Comparison of ENCODE assay signal across 14 mouse cellular contexts in the genomic region with DNA sequence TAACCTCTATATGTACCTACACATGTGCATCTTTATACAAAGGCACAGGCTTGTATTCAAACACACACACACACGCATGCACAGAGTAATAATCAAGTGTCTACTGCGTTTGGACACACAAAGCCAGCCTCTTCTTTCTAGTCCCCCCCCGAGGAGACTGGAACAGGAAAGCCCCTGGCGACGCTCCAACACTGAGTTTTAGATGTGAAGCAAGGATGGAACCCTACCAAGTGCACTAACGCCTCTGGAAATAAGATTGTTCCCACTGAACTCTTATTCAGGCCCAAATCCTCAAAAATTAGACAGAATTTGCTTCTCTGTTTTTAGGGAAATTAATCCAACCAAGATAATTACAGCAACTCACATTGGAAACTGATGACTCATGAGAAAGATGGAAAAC.
DNase-seq lines count a peak whose midpoint lies in the region; ATAC-seq and TF ChIP-seq lines count a peak whose summit lies in the region.
"Had no signal": no experiment of that assay in that cellular context is flagged by ENCODE, and none has a peak within 500 bp of the region (broad histone marks: within the 10 kb centered on the region; RNA-seq: fewer than 3 reads in every experiment).

No protein-coding gene starts in this region.

- H3K27ac ChIP-seq in hindbrain, postnatal 0 days: no peak overlapping the region
- no peak overlapping the region for H3K27ac ChIP-seq in hindbrain, embryonic 16.5 days (ENCODE audit: low read depth, low read length)
- H3K27ac ChIP-seq in layer of hippocampus, adult 2 months: no peak overlapping the region
- H3K27ac ChIP-seq: kidney, postnatal 0 days; midbrain, embryonic 10.5 days had no signal

- no peak overlapping the region for H3K4me2 ChIP-seq in hindbrain, postnatal 0 days (ENCODE audit: low read depth, low read length)
- no peak overlapping the region for H3K4me2 ChIP-seq in hindbrain, embryonic 16.5 days (ENCODE audit: low read length)
- H3K4me2 ChIP-seq: hindbrain, embryonic 12.5 days had no signal

- H3K9ac ChIP-seq in hindbrain, postnatal 0 days (replicated peaks; ENCODE audit: low read length): no peak overlapping the region
- H3K9ac ChIP-seq in hindbrain, embryonic 16.5 days (ENCODE audit: low read depth, low read length): no peak overlapping the region
- H3K9ac ChIP-seq: hindbrain, embryonic 12.5 days had no signal

- H3K27me3 ChIP-seq in hindbrain, postnatal 0 days (ENCODE audit: insufficient read depth, low read length): no peaks in the 10 kb centered on the region
- no peaks in the 10 kb centered on the region for H3K27me3 ChIP-seq in hindbrain, embryonic 16.5 days (replicated peaks; ENCODE audit: control insufficient read depth, insufficient read depth, low read length)
- H3K27me3 ChIP-seq: hindbrain, embryonic 12.5 days had no signal

- H3K4me3 ChIP-seq in hindbrain, postnatal 0 days (ENCODE audit: low read length): no peak overlapping the region
- H3K4me3 ChIP-seq in hindbrain, embryonic 16.5 days (ENCODE audit: low read length): no peak overlapping the region
- H3K4me3 ChIP-seq in layer of hippocampus, adult 2 months: no peak overlapping the region
- H3K4me3 ChIP-seq: hindbrain, embryonic 12.5 days; midbrain, embryonic 10.5 days had no signal

- no peak for ATAC-seq in hindbrain, postnatal 0 days
- ATAC-seq in hindbrain, embryonic 16.5 days: no peak
- ATAC-seq: forebrain, embryonic 16.5 days had no signal

- TF ChIP-seq CTCF in hindbrain, postnatal 0 days (IDR thresholded peaks at IDR 0.05; ENCODE audit: low read depth): no peak
- no peak for TF ChIP-seq CTCF in layer of hippocampus, adult 2 months (conservative IDR thresholded peaks at IDR 0.05)

- no peaks in the 10 kb centered on the region; the same call in 1 of the 2 replicates for H3K36me3 ChIP-seq in hindbrain, postnatal 0 days (ENCODE audit: insufficient read depth, low read length)
- no peaks in the 10 kb centered on the region for H3K36me3 ChIP-seq in hindbrain, embryonic 16.5 days (ENCODE audit: control insufficient read depth, insufficient read depth, low read length)

- 44% methylated on average over 6 of the region's 6 CpGs for WGBS in hindbrain, postnatal 0 days
- 62% methylated on average over 6 of the region's 6 CpGs for WGBS in hindbrain, embryonic 16.5 days

- H3K9me3 ChIP-seq in hindbrain, postnatal 0 days (ENCODE audit: low read length): no peaks in the 10 kb centered on the region
- no peaks in the 10 kb centered on the region for H3K9me3 ChIP-seq in hindbrain, embryonic 16.5 days (ENCODE audit: control insufficient read depth, low read length)
- H3K9me3 ChIP-seq: hindbrain, embryonic 12.5 days; midbrain, embryonic 10.5 days had no signal

- H3K4me1 ChIP-seq in hindbrain, postnatal 0 days (ENCODE audit: insufficient read depth, low read length): no peaks in the 10 kb centered on the region
- H3K4me1 ChIP-seq in hindbrain, embryonic 16.5 days (ENCODE audit: control insufficient read depth, insufficient read depth, low read depth, low read length): peaks cover 11% of the 10 kb centered on the region

- DNase-seq in adrenal gland, adult 2 months: peak; percentile 22
- no peak for DNase-seq in adrenal gland, adult 18-20 months (ENCODE audit: low spot score in 2 of 2)
- DNase-seq in hindbrain, postnatal 0 days (ENCODE audit: low spot score): peak; percentile 32
- peak; percentile 22 for DNase-seq in right cerebral cortex, postnatal 14 days
- DNase-seq in right cerebral cortex, adult 18-20 months: no peak
- peak; percentile 13 for DNase-seq in skeletal muscle tissue, adult 2 months (ENCODE audit: low read depth, low spot score)
- DNase-seq in layer of hippocampus, adult 2 months (ENCODE audit: low spot score in 2 of 2): no peak
- DNase-seq: gastrocnemius, postnatal 25 days; lung, adult 2 months had no signal

Comparison
In these comparisons a context has a peak if more than half of its experiments do, and no peak if none do; other contexts are left out.
1. DNase-seq: peak in adrenal gland, adult 2 months (single experiment), hindbrain, postnatal 0 days (single experiment), right cerebral cortex, postnatal 14 days (single experiment) and skeletal muscle tissue, adult 2 months (single experiment); none in adrenal gland, adult 18-20 months (0 of 2), right cerebral cortex, adult 18-20 months (single experiment) and layer of hippocampus, adult 2 months (0 of 2).